Mouse (Mus musculus) cortical plate, adult 2 months (tissue): ENCODE measurements around the gene Adamts3.

Source experiments
- CTCF ChIP-seq: fragments of 200-500 bp; IDR thresholded peaks from 2 replicates; pipeline ENCODE4 v1.5.1; 2011; ENCODE audit warnings: mild to moderate bottlenecking, control low read depth, low read length; ENCODE audit not compliant: insufficient read depth; ENCODE audit errors: extremely low read depth
- POLR2A ChIP-seq: fragments of 200-500 bp; IDR thresholded peaks from 2 replicates; pipeline ENCODE4 v1.6.1; 2011; ENCODE audit warnings: mild to moderate bottlenecking, low read length, control low read depth; ENCODE audit not compliant: insufficient read depth; ENCODE audit errors: extremely low read depth

- TF ChIP-seq POLR2A (no peak), CTCF (no peak)
These were observed 195.3 kb downstream of the Adamts3 start for GRCm38 (mm10) chr5:89687826-89688225.
